Mouse (Mus musculus): ENCODE results near the gene Dedd2. TPM values are rescaled to one million over a fixed set of nuclear protein-coding genes. Genes with fewer than 3 reads are reported as not detected.
A peak's percentile ranks its signal among the peaks of the same experiment; 100 is the strongest.

The Dedd2 gene
- polyA plus RNA-seq, 1 experiment from 2014 or later = 14.7 TPM

- Histone ChIP-seq H3K4me1 (peaks cover 72% of the 10 kb centered on the region), H3K9ac (no peak overlapping the region)
These were observed 24.4 kb upstream of the Dedd2 start for GRCm38 (mm10) chr7:25244562-25245369.

GRCm38 (mm10) chr7:25243361-25243760 is 22.9 kb upstream of the Dedd2 start:
- no peak overlapping the region for H3K9ac ChIP-seq
- WGBS = 89% methylated on average over 4 of the region's 4 CpGs
- H3K9me3 ChIP-seq (replicated peaks) = no peaks in the 10 kb centered on the region
- H3K4me3 ChIP-seq (replicated peaks) = no peak overlapping the region
- ATAC-seq (ENCODE audit: insufficient number of reproducible peaks, low FRiP score, low TSS enrichment, low read depth) = no peak
- H3K4me1 ChIP-seq = peaks cover 80% of the 10 kb centered on the region
- H3K27me3 ChIP-seq = no peaks in the 10 kb centered on the region
- H3K4me2 ChIP-seq (replicated peaks) = no peak overlapping the region
- peak overlapping the region; percentile 11; the same call in 1 of the 2 replicates for H3K27ac ChIP-seq (replicated peaks)
- H3K36me3 ChIP-seq = peaks cover 49% of the 10 kb centered on the region

More at GRCm38 (mm10) chr7:25244562-25245369, 24.4 kb upstream of the Dedd2 start:
- no peak overlapping the region for H3K4me2 ChIP-seq (replicated peaks)
- peaks cover 49% of the 10 kb centered on the region for H3K36me3 ChIP-seq
- WGBS = 80% methylated on average over 30 of the region's 30 CpGs
- H3K27me3 ChIP-seq = no peaks in the 10 kb centered on the region
- H3K4me3 ChIP-seq (replicated peaks) = no peak overlapping the region
- ATAC-seq (ENCODE audit: insufficient number of reproducible peaks, low FRiP score, low TSS enrichment, low read depth) = no peak
- no peaks in the 10 kb centered on the region for H3K9me3 ChIP-seq (replicated peaks)
- 0 out of 2 replicates have a peak overlapping the region, but pooled peaks have one; percentile 22 for H3K27ac ChIP-seq (replicated peaks)

GRCm38 (mm10) chr7:25241062-25241461 is 20.6 kb upstream of the Dedd2 start:
- Histone ChIP-seq H3K4me1 (peaks cover 67% of the 10 kb centered on the region), H3K36me3 (peaks cover 47% of the 10 kb centered on the region), H3K9me3 (replicated peaks) (no peaks in the 10 kb centered on the region), H3K4me3 (replicated peaks) (no peak overlapping the region), H3K4me2 (replicated peaks) (no peak overlapping the region), H3K27me3 (no peaks in the 10 kb centered on the region), H3K9ac (no peak overlapping the region), H3K27ac (replicated peaks) (peak overlapping the region; percentile 63; the same call in 1 of the 2 replicates)
- WGBS = 27% methylated on average over 2 of the region's 2 CpGs
- ATAC-seq (ENCODE audit: insufficient number of reproducible peaks, low FRiP score, low TSS enrichment, low read depth) = no peak

GRCm38 (mm10) chr7:25240631-25241030 is 20.2 kb upstream of the Dedd2 start:
- no peak overlapping the region for H3K4me3 ChIP-seq (replicated peaks)
- no peak for ATAC-seq (ENCODE audit: insufficient number of reproducible peaks, low FRiP score, low TSS enrichment, low read depth)
- peaks cover 67% of the 10 kb centered on the region for H3K4me1 ChIP-seq
- H3K9ac ChIP-seq = no peak overlapping the region
- H3K4me2 ChIP-seq (replicated peaks) = no peak overlapping the region
- peaks cover 43% of the 10 kb centered on the region for H3K36me3 ChIP-seq
- H3K27ac ChIP-seq (replicated peaks) = peak overlapping the region; percentile 63; the same call in 1 of the 2 replicates
- no peaks in the 10 kb centered on the region for H3K9me3 ChIP-seq (replicated peaks)
- WGBS = 63% methylated on average over 7 of the region's 7 CpGs
- no peaks in the 10 kb centered on the region for H3K27me3 ChIP-seq

- Histone ChIP-seq H3K27me3 (no peaks in the 10 kb centered on the region), H3K36me3 (peaks cover 41% of the 10 kb centered on the region), H3K4me3 (replicated peaks) (peak overlapping the region; percentile 83), H3K9me3 (replicated peaks) (no peaks in the 10 kb centered on the region), H3K4me2 (replicated peaks) (peak overlapping the region; percentile 70), H3K9ac (no peak overlapping the region), H3K4me1 (peaks cover 63% of the 10 kb centered on the region), H3K27ac (replicated peaks) (peak overlapping the region; percentile 84)
- WGBS = 2% methylated on average over 30 of the region's 30 CpGs
- ATAC-seq (ENCODE audit: insufficient number of reproducible peaks, low FRiP score, low TSS enrichment, low read depth) = peak; percentile 35
These were observed 18.6 kb upstream of the Dedd2 start for GRCm38 (mm10) chr7:25238829-25239623.

GRCm38 (mm10) chr7:25238015-25238706 is 17.7 kb upstream of the Dedd2 start:
- H3K36me3 ChIP-seq = peaks cover 43% of the 10 kb centered on the region
- H3K4me2 ChIP-seq (replicated peaks) = peak overlapping the region; percentile 70
- ATAC-seq (ENCODE audit: insufficient number of reproducible peaks, low FRiP score, low TSS enrichment, low read depth) = peak; percentile 94
- peak overlapping the region; percentile 83 for H3K4me3 ChIP-seq (replicated peaks)
- H3K27ac ChIP-seq (replicated peaks) = peak overlapping the region; percentile 84
- H3K27me3 ChIP-seq = no peaks in the 10 kb centered on the region
- H3K9ac ChIP-seq = no peak overlapping the region
- H3K9me3 ChIP-seq (replicated peaks) = no peaks in the 10 kb centered on the region
- under 1% methylated on average over 23 of the region's 23 CpGs for WGBS
- peaks cover 57% of the 10 kb centered on the region for H3K4me1 ChIP-seq

GRCm38 (mm10) chr7:25237249-25238014 is 17.0 kb upstream of the Dedd2 start, which contains the start of gene Gsk3a:
TSS of gene Gsk3a (minus strand) at chr7:25237851.
- Histone ChIP-seq H3K27me3 (no peaks in the 10 kb centered on the region), H3K9me3 (replicated peaks) (no peaks in the 10 kb centered on the region), H3K27ac (replicated peaks) (peak within 1 kb of the TSS; percentile 84), H3K4me2 (replicated peaks) (peak within 1 kb of the TSS; percentile 70), H3K9ac (peak within 1 kb of the TSS; percentile 98), H3K4me1 (peaks cover 52% of the 10 kb centered on the region), H3K4me3 (replicated peaks) (peak within 1 kb of the TSS; percentile 83), H3K36me3 (peaks cover 43% of the 10 kb centered on the region)
- WGBS = under 1% methylated on average over 71 of the region's 76 CpGs
- ATAC-seq (ENCODE audit: insufficient number of reproducible peaks, low FRiP score, low TSS enrichment, low read depth) = peak; percentile 91

GRCm38 (mm10) chr7:25235526-25235925 is 15.1 kb upstream of the Dedd2 start:
- WGBS = 83% methylated on average over 5 of the region's 5 CpGs
- Histone ChIP-seq H3K9me3 (replicated peaks) (no peaks in the 10 kb centered on the region), H3K9ac (no peak overlapping the region), H3K4me3 (replicated peaks) (no peak overlapping the region), H3K27me3 (no peaks in the 10 kb centered on the region), H3K27ac (replicated peaks) (no peak overlapping the region), H3K36me3 (peaks cover 48% of the 10 kb centered on the region), H3K4me1 (peaks cover 43% of the 10 kb centered on the region), H3K4me2 (replicated peaks) (no peak overlapping the region)
- no peak for ATAC-seq (ENCODE audit: insufficient number of reproducible peaks, low FRiP score, low TSS enrichment, low read depth)

GRCm38 (mm10) chr7:25233061-25233460 is 12.6 kb upstream of the Dedd2 start:
- Histone ChIP-seq H3K36me3 (peaks cover 73% of the 10 kb centered on the region), H3K9me3 (replicated peaks) (no peaks in the 10 kb centered on the region), H3K27ac (replicated peaks) (no peak overlapping the region), H3K4me2 (replicated peaks) (no peak overlapping the region), H3K4me3 (replicated peaks) (no peak overlapping the region), H3K4me1 (peaks cover 28% of the 10 kb centered on the region), H3K27me3 (no peaks in the 10 kb centered on the region), H3K9ac (no peak overlapping the region)
- 67% methylated on average over 2 of the region's 2 CpGs for WGBS
- no peak for ATAC-seq (ENCODE audit: insufficient number of reproducible peaks, low FRiP score, low TSS enrichment, low read depth)

GRCm38 (mm10) chr7:25232101-25232648 is 11.8 kb upstream of the Dedd2 start:
- peaks cover 82% of the 10 kb centered on the region for H3K36me3 ChIP-seq
- no peak for ATAC-seq (ENCODE audit: insufficient number of reproducible peaks, low FRiP score, low TSS enrichment, low read depth)
- 49% methylated on average over 5 of the region's 5 CpGs for WGBS

More at GRCm38 (mm10) chr7:25232101-25232648, 11.8 kb upstream of the Dedd2 start:
- H3K9ac ChIP-seq = no peak overlapping the region
- no peak overlapping the region for H3K27ac ChIP-seq (replicated peaks)
- H3K4me2 ChIP-seq (replicated peaks) = no peak overlapping the region
- no peaks in the 10 kb centered on the region for H3K9me3 ChIP-seq (replicated peaks)
- H3K4me3 ChIP-seq (replicated peaks) = no peak overlapping the region
- no peaks in the 10 kb centered on the region for H3K27me3 ChIP-seq
- peaks cover 30% of the 10 kb centered on the region for H3K4me1 ChIP-seq

All from embryonic facial prominence, embryonic 15.5 days (tissue).